Mouse (Mus musculus): ENCODE results near the gene Lsm2.

GRCm38 (mm10) chr17:34943128-34943815 lies 38.4 kb upstream of the Lsm2 start:
- TF ChIP-seq CTCF (IDR thresholded peaks at IDR 0.05; ENCODE audit: insufficient read depth, low read length) = no peak
- no peak for TF ChIP-seq POLR2A (IDR thresholded peaks at IDR 0.05; ENCODE audit: borderline replicate concordance, extremely low read depth, low read depth, low read length)

All from lung, adult 2 months (tissue).